ENCODE assay signal across 8 mouse cellular contexts in the genomic region with DNA sequence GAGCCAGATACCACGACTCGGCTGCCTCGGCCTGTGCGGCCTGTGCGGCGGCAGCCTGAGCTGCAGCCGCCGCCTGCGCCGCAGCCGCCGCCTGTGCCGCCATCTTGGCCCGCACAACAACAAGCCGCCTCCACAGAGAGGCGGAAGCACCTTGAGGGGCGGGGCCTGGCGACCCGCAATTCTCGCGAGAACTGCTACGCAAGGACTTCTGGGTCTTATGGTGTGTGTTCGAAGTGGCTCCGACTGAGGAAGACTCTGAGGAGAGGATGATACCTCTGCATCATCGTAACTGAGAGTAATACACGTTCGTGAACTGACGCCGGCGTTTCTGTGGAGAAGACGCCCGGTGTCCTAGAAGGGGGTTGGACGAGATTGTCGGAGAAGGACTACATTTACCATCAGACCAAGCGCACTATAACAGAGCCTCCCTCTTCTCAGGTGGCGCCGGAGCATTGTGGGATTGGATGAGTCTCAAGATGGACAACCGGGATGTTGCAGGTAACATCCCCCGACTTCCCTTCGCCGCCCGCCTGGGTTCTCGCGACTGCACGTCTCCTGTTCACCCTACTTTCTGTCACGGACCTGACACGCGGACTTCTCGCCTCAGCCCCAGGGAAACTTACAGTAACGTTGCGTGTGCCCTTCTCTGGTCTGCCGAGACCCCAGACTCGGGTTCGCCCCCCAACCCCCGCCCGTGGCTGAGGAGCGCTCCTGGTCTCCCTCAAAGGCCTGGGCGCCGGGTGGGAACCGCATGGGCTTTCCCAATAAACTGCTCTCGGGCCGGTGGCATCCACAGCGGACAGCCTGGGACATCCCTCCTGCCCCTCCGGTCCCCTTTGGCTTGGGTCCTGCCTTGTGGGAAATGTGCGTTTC. TPM values are rescaled to one million over a fixed set of nuclear protein-coding genes. Genes with fewer than 3 reads are reported as not detected.
A peak's percentile ranks its signal among the peaks of the same experiment; 100 is the strongest.
DNase-seq lines count a peak whose midpoint lies in the region; ATAC-seq lines count a peak whose summit lies in the region.

Gene Mau2, minus strand, starts transcription at position 152 of the 873 bp plus-strand sequence.
Gene Sugp1, plus strand, starts transcription at position 231 of the 873 bp plus-strand sequence.

- H3K4me3 ChIP-seq in hindbrain, embryonic 12.5 days = peak within 1 kb of the TSS; percentile 99

- ATAC-seq in hindbrain, embryonic 12.5 days (ENCODE audit: low FRiP score) = peak; percentile 98

- WGBS in hindbrain, embryonic 12.5 days = under 1% methylated on average over 65 of the region's 65 CpGs

- peak; percentile 99 for DNase-seq in NIH3T3 (ENCODE audit: low read depth)
- DNase-seq in cerebellum, postnatal 10 days = peak; percentile 99
- peak; percentile 93 to 96 for DNase-seq in frontal cortex, postnatal 10 days (ENCODE audit: low spot score in 2 of 2)
- peak; percentile 96 to 98 for DNase-seq in layer of hippocampus, postnatal 14 days (ENCODE audit: low spot score in 2 of 2)
- DNase-seq in lung, postnatal 14 days = peak; percentile 98
- peak; percentile 93 for DNase-seq in retina, adult 2 months (ENCODE audit: low read depth, low spot score)
- DNase-seq in thymus, postnatal 36 days = peak; percentile 97

- H3K4me1 ChIP-seq in hindbrain, embryonic 12.5 days = peaks cover 39% of the 10 kb centered on the region

- H3K36me3 ChIP-seq in hindbrain, embryonic 12.5 days = no peaks in the 10 kb centered on the region

- no peaks in the 10 kb centered on the region for H3K27me3 ChIP-seq in hindbrain, embryonic 12.5 days

- H3K4me2 ChIP-seq in hindbrain, embryonic 12.5 days (replicated peaks) = peak within 1 kb of the TSS; percentile 98

- no peaks in the 10 kb centered on the region for H3K9me3 ChIP-seq in hindbrain, embryonic 12.5 days (replicated peaks)

- H3K9ac ChIP-seq in hindbrain, embryonic 12.5 days = peak within 1 kb of the TSS; percentile 97

- peak within 1 kb of the TSS; percentile 82 for H3K27ac ChIP-seq in hindbrain, embryonic 12.5 days

RNA-seq across cellular contexts. Expression of gene Mau2, which starts in this region (rescaled TPM):
- polyA plus RNA-seq in hindbrain, embryonic 12.5 days (2016; fragmentation: Nextera tagmentation; extraction: Ambion mirVana) = 73.5 and 76.0 TPM in 2 replicates
- 10 to 100 TPM; 81.4 to 85.3 TPM for total RNA-seq in layer of hippocampus, postnatal 14 days (2021)

RNA-seq across cellular contexts. Expression of gene Sugp1, which starts in this region (rescaled TPM):
- polyA plus RNA-seq in hindbrain, embryonic 12.5 days (2016; fragmentation: Nextera tagmentation; extraction: Ambion mirVana) = 53.7 and 56.0 TPM in 2 replicates
- 10 to 100 TPM; 50.5 to 57.3 TPM for total RNA-seq in layer of hippocampus, postnatal 14 days (2021)

Comparison
In these comparisons a context has a peak if more than half of its experiments do, and no peak if none do; other contexts are left out.
1. Peak in every context shown above with its lines: DNase-seq, ATAC-seq, H3K4me3 ChIP-seq and H3K27ac ChIP-seq.